Mouse (Mus musculus): ENCODE measurements around the gene Dynlrb2. TPM values are rescaled to one million over a fixed set of nuclear protein-coding genes. Genes with fewer than 3 reads are reported as not detected.

Gene Dynlrb2
- total and polyA plus RNA-seq, 2 experiments from 2014 or later: 13.0 to 35.0 TPM

DNA sequence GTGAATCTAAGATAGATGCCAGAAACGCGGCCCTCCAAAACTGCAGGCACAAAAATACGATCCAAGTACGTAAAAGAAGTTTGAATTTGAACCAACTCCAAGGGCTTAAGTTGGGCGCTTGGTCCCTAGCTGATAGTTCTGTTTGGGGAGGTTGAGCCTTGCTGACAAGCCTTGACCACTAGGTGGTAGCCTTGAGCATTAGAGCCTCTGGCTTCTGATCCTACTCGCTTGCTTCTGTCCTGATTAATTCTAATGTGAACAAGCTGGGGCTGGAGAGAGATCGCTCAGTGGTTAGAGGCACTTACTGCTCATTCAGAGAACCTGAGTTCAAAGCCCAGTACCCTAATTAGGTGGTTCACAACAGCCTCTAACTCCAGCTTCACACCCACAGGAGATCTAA is 23.9 kb upstream of the Dynlrb2 start:
- H3K4me3 ChIP-seq (ENCODE audit: low read depth, low read length): no peak overlapping the region
- no peaks in the 10 kb centered on the region for H3K4me1 ChIP-seq (ENCODE audit: insufficient read depth)
- no peaks in the 10 kb centered on the region for H3K27me3 ChIP-seq (ENCODE audit: insufficient read depth, low read length)
- no peaks in the 10 kb centered on the region for H3K9me3 ChIP-seq (ENCODE audit: low read length)
- H3K36me3 ChIP-seq (ENCODE audit: insufficient read depth): no peaks in the 10 kb centered on the region
- DNase-seq: peak; percentile 80
- WGBS: 15% methylated on average over 7 of the region's 7 CpGs
- H3K4me2 ChIP-seq (ENCODE audit: low read depth): no peak overlapping the region
- ATAC-seq: peak; percentile 36; the same call in 1 of the 2 replicates
- no peak overlapping the region for H3K9ac ChIP-seq
- TF ChIP-seq CTCF (IDR thresholded peaks at IDR 0.05; ENCODE audit: low read depth): peak; percentile 87
- H3K27ac ChIP-seq (ENCODE audit: low read depth, low read length): no peak overlapping the region

DNA sequence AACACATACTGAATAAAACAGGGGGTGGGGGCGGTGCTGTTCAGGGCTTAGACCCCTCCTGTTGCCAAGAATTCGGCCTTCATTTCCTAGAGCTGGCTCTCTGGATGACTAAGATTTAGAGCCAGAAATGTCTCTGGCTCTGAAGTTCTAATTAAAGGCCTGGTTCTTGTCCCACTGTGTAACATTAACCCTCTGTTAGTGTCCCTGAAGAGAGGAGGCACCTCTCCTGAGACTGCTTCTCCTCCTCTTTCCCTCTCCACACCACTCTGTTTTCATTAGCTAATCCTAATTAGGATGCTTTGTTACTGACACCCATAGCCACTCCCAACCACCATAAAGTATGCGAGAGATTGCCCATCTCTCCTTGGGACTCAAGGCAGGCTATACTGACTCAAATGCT is 22.0 kb upstream of the Dynlrb2 start:
- Histone ChIP-seq H3K9me3 (ENCODE audit: low read length) (no peaks in the 10 kb centered on the region), H3K4me2 (ENCODE audit: low read depth) (no peak overlapping the region), H3K27me3 (ENCODE audit: insufficient read depth, low read length) (no peaks in the 10 kb centered on the region), H3K4me3 (ENCODE audit: low read depth, low read length) (no peak overlapping the region), H3K36me3 (ENCODE audit: insufficient read depth) (no peaks in the 10 kb centered on the region), H3K27ac (ENCODE audit: low read depth, low read length) (no peak overlapping the region), H3K4me1 (ENCODE audit: insufficient read depth) (no peaks in the 10 kb centered on the region), H3K9ac (no peak overlapping the region)
- no peak for TF ChIP-seq CTCF (IDR thresholded peaks at IDR 0.05; ENCODE audit: low read depth)
- DNase-seq (no peak), ATAC-seq (no peak)
- 37% methylated on average over 3 of the region's 3 CpGs for WGBS

- no peaks in the 10 kb centered on the region for H3K9me3 ChIP-seq (ENCODE audit: low read length)
- H3K4me2 ChIP-seq (ENCODE audit: low read depth): peak overlapping the region; percentile 35
- TF ChIP-seq CTCF (IDR thresholded peaks at IDR 0.05; ENCODE audit: low read depth): peak; percentile 81
- WGBS: 6% methylated on average over 2 of the region's 2 CpGs
- H3K4me3 ChIP-seq (ENCODE audit: low read depth, low read length): no peak overlapping the region
- DNase-seq: peak; percentile 77
- H3K4me1 ChIP-seq (ENCODE audit: insufficient read depth): no peaks in the 10 kb centered on the region
- ATAC-seq: no peak
- no peak overlapping the region for H3K9ac ChIP-seq
- no peaks in the 10 kb centered on the region for H3K27me3 ChIP-seq (ENCODE audit: insufficient read depth, low read length)
- H3K27ac ChIP-seq (ENCODE audit: low read depth, low read length): no peak overlapping the region
- no peaks in the 10 kb centered on the region for H3K36me3 ChIP-seq (ENCODE audit: insufficient read depth)
These were observed 20.7 kb upstream of the Dynlrb2 start for GRCm38 (mm10) chr8:116484087-116484486.

GRCm38 (mm10) chr8:116488546-116488945 is 16.2 kb upstream of the Dynlrb2 start:
- TF ChIP-seq CTCF (IDR thresholded peaks at IDR 0.05; ENCODE audit: low read depth): no peak
- H3K27ac ChIP-seq (ENCODE audit: low read depth, low read length): no peak overlapping the region
- H3K9me3 ChIP-seq (ENCODE audit: low read length): no peaks in the 10 kb centered on the region
- no peak overlapping the region for H3K4me2 ChIP-seq (ENCODE audit: low read depth)
- H3K4me3 ChIP-seq (ENCODE audit: low read depth, low read length): no peak overlapping the region
- H3K4me1 ChIP-seq (ENCODE audit: insufficient read depth): no peaks in the 10 kb centered on the region
- WGBS: 79% methylated on average over 2 of the region's 2 CpGs
- no peaks in the 10 kb centered on the region for H3K36me3 ChIP-seq (ENCODE audit: insufficient read depth)
- H3K27me3 ChIP-seq (ENCODE audit: insufficient read depth, low read length): no peaks in the 10 kb centered on the region
- no peak overlapping the region for H3K9ac ChIP-seq
- ATAC-seq (no peak), DNase-seq (no peak)

- H3K36me3 ChIP-seq (ENCODE audit: insufficient read depth): no peaks in the 10 kb centered on the region
- H3K9ac ChIP-seq: no peak overlapping the region
- H3K4me1 ChIP-seq (ENCODE audit: insufficient read depth): peaks cover 6% of the 10 kb centered on the region; the same call in 1 of the 2 replicates
- WGBS: 90% methylated on average over 7 of the region's 7 CpGs
- DNase-seq: no peak
- ATAC-seq: no peak
- no peaks in the 10 kb centered on the region for H3K27me3 ChIP-seq (ENCODE audit: insufficient read depth, low read length)
- no peak for TF ChIP-seq CTCF (IDR thresholded peaks at IDR 0.05; ENCODE audit: low read depth)
- no peak overlapping the region for H3K4me3 ChIP-seq (ENCODE audit: low read depth, low read length)
- no peak overlapping the region for H3K27ac ChIP-seq (ENCODE audit: low read depth, low read length)
- H3K4me2 ChIP-seq (ENCODE audit: low read depth): no peak overlapping the region
- no peaks in the 10 kb centered on the region for H3K9me3 ChIP-seq (ENCODE audit: low read length)
These were observed 4.5 kb upstream of the Dynlrb2 start for GRCm38 (mm10) chr8:116500057-116500809.

DNA sequence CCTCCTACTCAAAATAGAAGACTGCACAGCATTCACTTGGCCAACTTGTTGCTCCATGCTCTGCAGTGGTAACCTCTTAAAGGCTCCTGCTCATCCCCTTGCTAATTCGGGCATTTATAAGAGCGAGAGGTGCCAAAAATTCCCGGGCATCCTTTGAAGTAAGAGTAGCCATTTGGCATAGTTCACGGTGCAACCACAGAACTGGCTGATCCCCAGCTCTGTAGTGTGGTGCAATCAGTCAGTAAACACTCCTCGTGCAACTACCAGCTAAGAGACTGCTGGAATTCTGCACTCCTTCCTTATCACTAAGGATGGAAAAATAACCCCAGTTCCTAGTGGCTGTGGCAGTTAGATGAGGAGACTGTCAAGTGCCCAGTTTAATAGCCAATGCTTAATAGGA is 3.9 kb downstream of the Dynlrb2 start:
- Histone ChIP-seq H3K4me1 (ENCODE audit: insufficient read depth) (peaks cover 6% of the 10 kb centered on the region; the same call in 1 of the 2 replicates), H3K27me3 (ENCODE audit: insufficient read depth, low read length) (no peaks in the 10 kb centered on the region), H3K9me3 (ENCODE audit: low read length) (no peaks in the 10 kb centered on the region), H3K9ac (no peak overlapping the region), H3K4me2 (ENCODE audit: low read depth) (no peak overlapping the region), H3K36me3 (ENCODE audit: insufficient read depth) (no peaks in the 10 kb centered on the region), H3K27ac (ENCODE audit: low read depth, low read length) (no peak overlapping the region), H3K4me3 (ENCODE audit: low read depth, low read length) (no peak overlapping the region)
- no peak for DNase-seq
- 61% methylated on average over 5 of the region's 5 CpGs for WGBS
- no peak for ATAC-seq
- no peak for TF ChIP-seq CTCF (IDR thresholded peaks at IDR 0.05; ENCODE audit: low read depth)

GRCm38 (mm10) chr8:116509247-116509646 is 4.5 kb downstream of the Dynlrb2 start:
- Histone ChIP-seq H3K4me3 (ENCODE audit: low read depth, low read length) (no peak overlapping the region), H3K4me1 (ENCODE audit: insufficient read depth) (peaks cover 4% of the 10 kb centered on the region; the same call in 1 of the 2 replicates), H3K36me3 (ENCODE audit: insufficient read depth) (no peaks in the 10 kb centered on the region), H3K27me3 (ENCODE audit: insufficient read depth, low read length) (no peaks in the 10 kb centered on the region), H3K9ac (no peak overlapping the region), H3K9me3 (ENCODE audit: low read length) (no peaks in the 10 kb centered on the region), H3K27ac (ENCODE audit: low read depth, low read length) (no peak overlapping the region), H3K4me2 (ENCODE audit: low read depth) (no peak overlapping the region)
- WGBS: 80% methylated on average over 3 of the region's 3 CpGs
- DNase-seq (no peak), ATAC-seq (no peak)
- no peak for TF ChIP-seq CTCF (IDR thresholded peaks at IDR 0.05; ENCODE audit: low read depth)

Data from forebrain, postnatal 0 days (tissue).